Mouse (Mus musculus): Measurements from ENCODE around the gene Gm10271.

GRCm38 (mm10) chr10:116930936-116931335 is 41.5 kb downstream of the Gm10271 start:
- TF ChIP-seq CTCF (conservative IDR thresholded peaks at IDR 0.05; ENCODE audit: insufficient read depth, insufficient read length, low read depth, low read length) = no peak
- no peak for TF ChIP-seq POLR2A (IDR thresholded peaks at IDR 0.05; ENCODE audit: low read depth, low read length)
